Mouse (Mus musculus) embryonic stem cell, embryonic (primary cell): ENCODE measurements around the gene Bbs10.

Experiments
- CTCF ChIA-PET, 4 experiments: fragments of 300-600 bp in 2 of 4; fragments of 350-600 bp in 2 of 4; sonication (Branson Sonifier 250); formaldehyde crosslinking; loops; one replicate each; lab custom pipeline; 2022; ENCODE audit warnings: inconsistent platforms in 2 of 4; lab: Charles Lee
- POLR2A ChIA-PET, 4 experiments: fragments of 300-600 bp in 2 of 4; fragments of 350-600 bp in 2 of 4; sonication (Branson Sonifier 250); formaldehyde crosslinking; loops; one replicate each; lab custom pipeline; 2022; ENCODE audit warnings: antibody characterized with exemption in 4 of 4, inconsistent platforms in 1 of 4; lab: Charles Lee

Bbs10 gene

GRCm38 (mm10) chr10:111298140-111299098 lies at the start of gene Bbs10:
Gene Bbs10, plus strand, starts transcription at chr10:111298679.
- ChIA-PET CTCF (interaction anchor here (0.6 to 1.8 kb wide), 29 partner anchors 10 to 679 kb away, joined by 3 to 11 read pairs (median 4); partner anchors contain the start of genes Krr1 (in 1 of the 4) and Osbpl8 (in 1 of the 4)), POLR2A (interaction anchor here (0.6 to 2.4 kb wide), 121 partner anchors 8 to 674 kb away, joined by 3 to 22 read pairs (median 4); partner anchors contain the start of genes Krr1 (in 3 of the 4), Nap1l1 (in 2 of the 4), Osbpl8 (in 2 of the 4) and Phlda1 (in 1 of the 4))

GRCm38 (mm10) chr10:111250192-111250591 lies 48.3 kb upstream of the Bbs10 start:
- CTCF ChIA-PET: no interaction called here

GRCm38 (mm10) chr10:111251666-111252065 lies 46.8 kb upstream of the Bbs10 start:
- POLR2A ChIA-PET: no interaction called here
- CTCF ChIA-PET: no interaction called here

More at GRCm38 (mm10) chr10:111250192-111250591, 48.3 kb upstream of the Bbs10 start:
- POLR2A ChIA-PET: no interaction called here

GRCm38 (mm10) chr10:111255228-111255627 lies 43.3 kb upstream of the Bbs10 start:
- POLR2A ChIA-PET: no interaction called here

GRCm38 (mm10) chr10:111256156-111256555 lies 42.3 kb upstream of the Bbs10 start:
- ChIA-PET POLR2A (no interaction called here), CTCF (no interaction called here)

More at GRCm38 (mm10) chr10:111255228-111255627, 43.3 kb upstream of the Bbs10 start:
- CTCF ChIA-PET: no interaction called here

GRCm38 (mm10) chr10:111257358-111257757 lies 41.1 kb upstream of the Bbs10 start:
- CTCF ChIA-PET: interaction anchor here in 1 of 4 experiments (1.2 kb wide), 1 partner anchor 150 kb away, joined by 3 read pairs; no protein-coding TSS in a partner anchor
- POLR2A ChIA-PET: no interaction called here

GRCm38 (mm10) chr10:111258256-111258655 lies 40.2 kb upstream of the Bbs10 start:
- POLR2A ChIA-PET: interaction anchor here in 1 of 4 experiments (0.8 kb wide), 1 partner anchor 45 kb away, joined by 3 read pairs; no protein-coding TSS in a partner anchor
- CTCF ChIA-PET: interaction anchor here in 1 of 4 experiments (1.2 kb wide), 1 partner anchor 151 kb away, joined by 3 read pairs; no protein-coding TSS in a partner anchor

- CTCF ChIA-PET: interaction anchor here in 1 of 4 experiments (1.5 kb wide), 1 partner anchor 45 kb away, joined by 3 read pairs; no protein-coding TSS in a partner anchor
- POLR2A ChIA-PET: interaction anchor here in 1 of 4 experiments (2.0 kb wide), 1 partner anchor 26 kb away, joined by 4 read pairs; the partner anchor contains the start of gene Bbs10
Observed at GRCm38 (mm10) chr10:111271687-111272086, 26.8 kb upstream of the Bbs10 start.

GRCm38 (mm10) chr10:111272905-111273304 lies 25.6 kb upstream of the Bbs10 start:
- ChIA-PET POLR2A (interaction anchor here in 1 of 4 experiments (2.0 kb wide), 1 partner anchor 25 kb away, joined by 4 read pairs; the partner anchor contains the start of gene Bbs10), CTCF (no interaction called here)

GRCm38 (mm10) chr10:111273463-111274088 lies 24.9 kb upstream of the Bbs10 start:
- ChIA-PET CTCF (no interaction called here), POLR2A (no interaction called here)

- POLR2A ChIA-PET: interaction anchor here in 1 of 4 experiments (1.0 to 1.1 kb wide), 2 partner anchors 22 to 23 kb away, joined by 3 to 4 read pairs; partner anchors contain the start of gene Bbs10
- CTCF ChIA-PET: no interaction called here
Observed at GRCm38 (mm10) chr10:111275822-111276221, 22.7 kb upstream of the Bbs10 start.

GRCm38 (mm10) chr10:111297631-111298030 lies 848 bp upstream of the Bbs10 start:
- ChIA-PET CTCF (interaction anchor here (0.6 to 1.8 kb wide), 14 partner anchors 10 to 680 kb away, joined by 3 to 11 read pairs (median 4); no protein-coding TSS in a partner anchor), POLR2A (interaction anchor here (0.6 to 2.4 kb wide), 58 partner anchors 10 to 675 kb away, joined by 3 to 22 read pairs (median 5); partner anchors contain the start of genes Krr1 (in 2 of the 4), Nap1l1 (in 2 of the 4) and Osbpl8 (in 2 of the 4))

- ChIA-PET POLR2A (interaction anchor here in 3 of 4 experiments (1.1 to 2.3 kb wide), 13 partner anchors 9 to 204 kb away, joined by 3 to 22 read pairs (median 10); partner anchors contain the start of gene Osbpl8 (in 2 of the 3)), CTCF (interaction anchor here in 2 of 4 experiments (0.9 to 1.5 kb wide), 3 partner anchors 11 to 199 kb away, joined by 3 to 8 read pairs (median 3); no protein-coding TSS in a partner anchor)
Observed at GRCm38 (mm10) chr10:111299591-111299990, 1.1 kb downstream of the Bbs10 start.

- POLR2A ChIA-PET: interaction anchor here in 1 of 4 experiments (0.6 to 0.8 kb wide), 2 partner anchors 179 to 240 kb away, joined by 3 read pairs; no protein-coding TSS in a partner anchor
Observed at GRCm38 (mm10) chr10:111301041-111301440, 2.6 kb downstream of the Bbs10 start.

GRCm38 (mm10) chr10:111302486-111302885 lies 4.0 kb downstream of the Bbs10 start:
- POLR2A ChIA-PET: no interaction called here
- CTCF ChIA-PET: no interaction called here

More at GRCm38 (mm10) chr10:111301041-111301440, 2.6 kb downstream of the Bbs10 start:
- CTCF ChIA-PET: interaction anchor here in 2 of 4 experiments (0.7 to 1.2 kb wide), 2 partner anchors 181 to 203 kb away, joined by 3 read pairs; no protein-coding TSS in a partner anchor

- CTCF ChIA-PET: interaction anchor here in 1 of 4 experiments (2.2 kb wide), 1 partner anchor 10 kb away, joined by 5 read pairs; the partner anchor contains the start of gene Bbs10
Observed at GRCm38 (mm10) chr10:111308850-111309501, 10.5 kb downstream of the Bbs10 start.

GRCm38 (mm10) chr10:111313282-111313681 lies 14.8 kb downstream of the Bbs10 start:
- ChIA-PET CTCF (interaction anchor here in 2 of 4 experiments (1.0 to 1.2 kb wide), 2 partner anchors 15 to 87 kb away, joined by 3 to 4 read pairs; partner anchors contain the start of gene Bbs10 (in 1 of the 2)), POLR2A (interaction anchor here in 3 of 4 experiments (0.5 to 2.4 kb wide), 6 partner anchors 15 to 176 kb away, joined by 3 to 11 read pairs (median 6); partner anchors contain the start of gene Bbs10 (in 3 of the 3))

More at GRCm38 (mm10) chr10:111308850-111309501, 10.5 kb downstream of the Bbs10 start:
- POLR2A ChIA-PET: interaction anchor here in 3 of 4 experiments (0.5 to 3.4 kb wide), 7 partner anchors 10 to 168 kb away, joined by 3 to 12 read pairs (median 4); partner anchors contain the start of gene Bbs10 (in 2 of the 3)
